Mouse (Mus musculus) CH12.LX (cell line): ENCODE measurements at regions not wholly inside any gene's neighbourhood (a gene's known extent, or its start where the extent isn't known, plus 50 kb on each side); places are given as distances from the start of the nearest gene placed in this dataset.

Source experiments
- DNase-seq: peaks from one replicate; pipeline ENCODE4 v3.0.0-alpha.2; 2013; ENCODE audit errors: extremely low read depth
- H3K27ac ChIP-seq: 2 replicates; pipeline ENCODE4 v1.5.1; 2012; ENCODE audit warnings: low read depth, mild to moderate bottlenecking, control low read depth, moderate library complexity; ENCODE audit not compliant: insufficient read depth
- H3K27me3 ChIP-seq: replicated peaks from 2 replicates; pipeline ENCODE3; 2012; ENCODE audit warnings: inconsistent platforms
- H3K36me3 ChIP-seq, 2 experiments: replicated peaks in 1 of 2; 2 replicates each; pipeline versions ENCODE3 to v1.6.1; 2012; ENCODE audit warnings: inconsistent platforms in 1 of 2, low read length in 1 of 2, mild to moderate bottlenecking in 1 of 2, mixed read lengths in 1 of 2, moderate library complexity in 1 of 2; ENCODE audit not compliant: control insufficient read depth in 1 of 2, insufficient read depth in 1 of 2
- H3K4me1 ChIP-seq, 2 experiments: 2 replicates each; pipeline ENCODE4 v1.6.1; 2012; ENCODE audit warnings: inconsistent platforms in 1 of 2, moderate library complexity in 1 of 2; ENCODE audit not compliant: insufficient read depth in 2 of 2, control insufficient read depth in 1 of 2
- H3K4me2 ChIP-seq: 2 replicates; pipeline ENCODE4 v1.6.1; 2012; ENCODE audit warnings: low read depth, mild to moderate bottlenecking, control low read depth; ENCODE audit not compliant: poor library complexity, insufficient read depth, severe bottlenecking
- H3K4me3 ChIP-seq, 3 experiments: fragments of 150-350 bp in 1 of 3; sonication (generic) in 1 of 3; replicated peaks in 1 of 3; 2 replicates each; pipeline versions ENCODE3 to v1.5.1; 2011 to 2012; ENCODE audit warnings: low read depth in 2 of 3, low read length in 2 of 3, mild to moderate bottlenecking in 2 of 3, moderate library complexity in 2 of 3, control low read depth in 1 of 3, improper control_type of control experiment in 1 of 3, inconsistent platforms in 1 of 3, mixed read lengths in 1 of 3; ENCODE audit not compliant: poor library complexity in 1 of 3
- H3K79me2 ChIP-seq: replicated peaks from 2 replicates; pipeline ENCODE4 v1.6.1; 2012; ENCODE audit warnings: mild to moderate bottlenecking, moderate library complexity; ENCODE audit not compliant: control insufficient read depth, poor library complexity, insufficient read depth, severe bottlenecking; ENCODE audit errors: extremely low read depth
- H3K9ac ChIP-seq: 2 replicates; pipeline ENCODE4 v1.6.1; 2012; ENCODE audit warnings: low read depth, mild to moderate bottlenecking, control low read depth, moderate library complexity; ENCODE audit not compliant: insufficient read depth
- H3K9me3 ChIP-seq: replicated peaks from 2 replicates; pipeline ENCODE3; 2012; ENCODE audit warnings: low read length, inconsistent platforms, mixed read lengths
- CTCF ChIP-seq, 2 experiments: IDR thresholded peaks in 1 of 2; conservative IDR thresholded peaks in 1 of 2; 2 replicates each; pipeline ENCODE4 v1.5.1; 2011 to 2012; ENCODE audit warnings: low read depth in 2 of 2, low read length in 2 of 2, improper control_type of control experiment in 1 of 2, inconsistent platforms in 1 of 2, mild to moderate bottlenecking in 1 of 2, moderate library complexity in 1 of 2
- E2F4 ChIP-seq: IDR thresholded peaks from 2 replicates; pipeline ENCODE4 v1.6.1; 2011; ENCODE audit warnings: low read depth, low read length, improper control_type of control experiment; ENCODE audit not compliant: insufficient replicate concordance
- ELF1 ChIP-seq: IDR thresholded peaks from 2 replicates; pipeline ENCODE4 v1.6.1; 2014; ENCODE audit warnings: low read depth, mild to moderate bottlenecking, inconsistent platforms, low read length, improper control_type of control experiment
- EP300 ChIP-seq: IDR thresholded peaks from 2 replicates; pipeline ENCODE4 v1.6.1; 2011; ENCODE audit warnings: low read length, improper control_type of control experiment
- ETS1 ChIP-seq: conservative IDR thresholded peaks from 2 replicates; pipeline ENCODE4 v1.6.1; 2012; ENCODE audit warnings: low read depth, mild to moderate bottlenecking, inconsistent platforms, low read length, improper control_type of control experiment, moderate library complexity
- GABPA ChIP-seq: IDR thresholded peaks from 2 replicates; pipeline ENCODE4 v1.6.1; 2012; ENCODE audit warnings: low read depth, low read length, improper control_type of control experiment, inconsistent platforms; ENCODE audit not compliant: insufficient replicate concordance
- IRF4 ChIP-seq: IDR thresholded peaks from 2 replicates; pipeline ENCODE4 v1.6.1; 2014; ENCODE audit warnings: low read depth, mild to moderate bottlenecking, inconsistent platforms, low read length, improper control_type of control experiment
- JUND ChIP-seq: conservative IDR thresholded peaks from 2 replicates; pipeline ENCODE4 v1.6.1; 2011; ENCODE audit warnings: low read depth, low read length, improper control_type of control experiment
- KAT2A ChIP-seq: IDR thresholded peaks from 2 replicates; pipeline ENCODE4 v1.6.1; 2012; ENCODE audit warnings: low read length, improper control_type of control experiment, inconsistent platforms; ENCODE audit not compliant: insufficient replicate concordance
- MAFK ChIP-seq: IDR thresholded peaks from 2 replicates; pipeline ENCODE4 v1.6.1; 2011; ENCODE audit warnings: low read length, improper control_type of control experiment; ENCODE audit not compliant: insufficient replicate concordance
- MAZ ChIP-seq: IDR thresholded peaks from 2 replicates; pipeline ENCODE4 v1.6.1; 2012; ENCODE audit warnings: low read depth, mild to moderate bottlenecking, inconsistent platforms, low read length, improper control_type of control experiment, moderate library complexity
- MEF2A ChIP-seq: IDR thresholded peaks from 2 replicates; pipeline ENCODE4 v1.6.1; 2014; ENCODE audit warnings: low read depth, mild to moderate bottlenecking, inconsistent platforms, low read length, improper control_type of control experiment, borderline replicate concordance
- MXI1 ChIP-seq: IDR thresholded peaks from 2 replicates; pipeline ENCODE4 v1.6.1; 2011; ENCODE audit warnings: mild to moderate bottlenecking, low read depth, low read length, improper control_type of control experiment
- PAX5 ChIP-seq: IDR thresholded peaks from 2 replicates; pipeline ENCODE4 v1.6.1; 2012; ENCODE audit warnings: low read length, inconsistent platforms, mixed read lengths
- RCOR1 ChIP-seq: conservative IDR thresholded peaks from 2 replicates; pipeline ENCODE4 v1.6.1; 2012; ENCODE audit warnings: low read depth, mild to moderate bottlenecking, inconsistent platforms, low read length, improper control_type of control experiment
- TBP ChIP-seq: conservative IDR thresholded peaks from 2 replicates; pipeline ENCODE4 v1.6.1; 2011; ENCODE audit warnings: low read depth, low read length, improper control_type of control experiment
- UBTF ChIP-seq: IDR thresholded peaks from 2 replicates; pipeline ENCODE4 v1.6.1; 2012; ENCODE audit warnings: low read depth, mild to moderate bottlenecking, inconsistent platforms, low read length, improper control_type of control experiment, moderate library complexity
- USF1 ChIP-seq: IDR thresholded peaks from 2 replicates; pipeline ENCODE4 v1.6.1; 2014; ENCODE audit warnings: low read depth, mild to moderate bottlenecking, inconsistent platforms, low read length, improper control_type of control experiment
- ZMIZ1 ChIP-seq: IDR thresholded peaks from 2 replicates; pipeline ENCODE4 v1.6.1; 2012; ENCODE audit warnings: low read depth, mild to moderate bottlenecking, inconsistent platforms, low read length, improper control_type of control experiment
- ZNF384 ChIP-seq: IDR thresholded peaks from 2 replicates; pipeline ENCODE4 v1.6.1; 2012; ENCODE audit warnings: low read depth, low read length, improper control_type of control experiment, inconsistent platforms
- dilution Hi-C: fragments of 300-500 bp; cut with MboI; formaldehyde crosslinking; loops from 2 replicates; pipeline ENCODE4 v1.14.3; 2020; ENCODE audit warnings: low sequenced_read_pairs; ENCODE audit not compliant: extremely low pct_unique_long_range_greater_than_20kb, extremely low pct_ligation_motif_present
- in situ Hi-C: fragments of 300-500 bp; cut with MboI; formaldehyde crosslinking; loops from 3 replicates; pipeline ENCODE4 v1.14.3; 2019; ENCODE audit warnings: low sequenced_read_pairs, low pct_ligation_motif_present, low pct_unique_long_range_greater_than_20kb, mixed read lengths

DNA sequence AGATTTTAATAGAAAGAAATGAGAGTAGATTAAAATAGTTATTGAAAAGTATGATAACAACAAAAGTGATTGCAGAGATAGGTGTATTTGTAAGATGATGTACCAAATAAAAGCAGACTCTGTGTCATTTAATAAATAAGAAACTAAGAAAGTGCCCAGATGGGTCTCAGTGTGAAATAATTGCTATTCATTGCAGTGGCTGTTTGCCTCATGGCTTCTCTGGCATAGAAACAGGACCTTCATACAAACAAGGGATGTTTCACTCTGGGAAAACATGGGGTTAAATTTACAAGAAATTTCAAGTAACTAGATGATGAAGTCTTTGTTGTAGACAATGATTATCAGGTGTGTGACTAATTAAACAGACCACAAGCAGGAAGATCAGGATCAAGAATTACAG lies 1279.1 kb upstream of the Cited2 start:
- Histone ChIP-seq H3K9me3 (no peaks in the 10 kb centered on the region), H3K9ac (no peak overlapping the region), H3K4me2 (no peak overlapping the region), H3K27me3 (no peaks in the 10 kb centered on the region), H3K4me1 (0 out of 4 replicates have a peak, but pooled peaks cover 0 to 4% of the 10 kb centered on the region in 2 experiments), H3K27ac (no peak overlapping the region), H3K36me3 (no peaks in the 10 kb centered on the region), H3K79me2 (no peaks in the 10 kb centered on the region), H3K4me3 (no peak overlapping the region)
- in situ Hi-C loops (no loop called here), dilution Hi-C loops (no loop called here)
- DNase-seq, result no peak
- TF ChIP-seq RCOR1 (no peak), ZNF384 (no peak), E2F4 (no peak), MXI1 (no peak), IRF4 (no peak), PAX5 (no peak), UBTF (no peak), GABPA (no peak), CTCF (conservative IDR thresholded peaks at IDR 0.05 in 1 of 2, IDR thresholded peaks at IDR 0.05 in 1 of 2; ENCODE audit: low read depth in 2 of 2, low read length in 2 of 2) (no peak), MAZ (no peak), KAT2A (no peak), USF1 (no peak), TBP (no peak), JUND (no peak), ELF1 (no peak), MEF2A (no peak)

DNA sequence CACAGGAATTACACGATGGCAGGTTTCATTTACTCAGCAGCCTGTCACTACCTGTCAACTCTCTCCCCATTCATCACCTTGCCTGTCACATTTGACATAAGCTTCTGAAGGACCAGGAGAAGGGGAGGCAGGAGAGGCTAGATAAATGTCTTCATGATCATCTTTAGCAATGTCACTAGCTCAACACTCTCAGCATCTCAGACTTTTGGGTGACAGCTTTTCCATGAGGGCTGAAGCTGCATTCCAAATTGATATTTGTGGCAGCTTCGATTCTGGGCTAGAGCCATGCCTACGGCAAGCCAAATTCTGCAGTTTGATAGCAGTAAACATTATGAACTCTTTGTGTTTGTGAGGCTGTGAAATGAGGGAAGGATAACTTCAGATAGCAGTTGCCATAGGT lies 1255.1 kb upstream of the Cited2 start:
- Histone ChIP-seq H3K9ac (no peak overlapping the region), H3K4me2 (no peak overlapping the region), H3K79me2 (no peaks in the 10 kb centered on the region), H3K27ac (no peak overlapping the region), H3K4me1 (peaks cover 0 to 7% of the 10 kb centered on the region in 2 experiments; a peak in 1 of 4 replicates)
- TF ChIP-seq ZMIZ1, result no peak
- TF ChIP-seq MAZ, result no peak
- no peak for TF ChIP-seq MAFK
- no peak for TF ChIP-seq PAX5
- no peak for TF ChIP-seq ETS1
- no peak for TF ChIP-seq EP300
- TF ChIP-seq, all 38 proteins: peak for 0
- dilution Hi-C loops, result no loop called here
- no peak overlapping the region for H3K4me3 ChIP-seq
- in situ Hi-C loops, result no loop called here
- no peak for DNase-seq
- H3K27me3 ChIP-seq, result no peaks in the 10 kb centered on the region
- H3K9me3 ChIP-seq, result no peaks in the 10 kb centered on the region
- H3K36me3 ChIP-seq, result no peaks in the 10 kb centered on the region
